Mouse (Mus musculus) cerebellum, adult 2 months (tissue): Measurements from ENCODE around the gene Cdr2.

Source experiments
- CTCF ChIP-seq: fragments of 200-500 bp; IDR thresholded peaks from 2 replicates; pipeline ENCODE4 v1.5.1; 2011; ENCODE audit warnings: low read depth, mild to moderate bottlenecking, control low read depth, low read length, moderate library complexity, borderline replicate concordance; ENCODE audit not compliant: insufficient read depth
- POLR2A ChIP-seq: fragments of 200-500 bp; IDR thresholded peaks from 2 replicates; pipeline ENCODE4 v1.6.1; 2011; ENCODE audit warnings: low read length, control low read depth, borderline replicate concordance; ENCODE audit not compliant: insufficient read depth

- TF ChIP-seq POLR2A (no peak), CTCF (no peak)
Measured at GRCm38 (mm10) chr7:120913332-120913731, 68.8 kb downstream of the Cdr2 start.
